Mouse (Mus musculus): ENCODE results near the gene Myo9a.

- TF ChIP-seq GATA1 (IDR thresholded peaks at IDR 0.05; ENCODE audit: low read length) (no peak), TAL1 (IDR thresholded peaks at IDR 0.05; ENCODE audit: low read length) (no peak)
These were observed 2.3 kb upstream of the Myo9a start for GRCm38 (mm10) chr9:59748387-59748786.

Measured in erythroblast, embryonic 14.5 days (primary cell).